Comparison of ENCODE assay signal across 17 mouse cellular contexts in genomic region chr9:119407884-119408283, GRCm38 (mm10). TPM values are rescaled to one million over a fixed set of nuclear protein-coding genes. Genes with fewer than 3 reads are reported as not detected.
DNase-seq lines count a peak whose midpoint lies in the region; ATAC-seq and TF ChIP-seq lines count a peak whose summit lies in the region.
"Had no signal": no experiment of that assay in that cellular context is flagged by ENCODE, and none has a peak within 500 bp of the region (broad histone marks: within the 10 kb centered on the region; RNA-seq: fewer than 3 reads in every experiment).

No protein-coding gene starts in this region.

- no peak for TF ChIP-seq EP300 in lung, postnatal 0 days (IDR thresholded peaks at IDR 0.05)

- H3K36me3 ChIP-seq in lung, postnatal 0 days (ENCODE audit: insufficient read depth, low read length) = no peaks in the 10 kb centered on the region

- H3K27me3 ChIP-seq in lung, postnatal 0 days (replicated peaks; ENCODE audit: insufficient read depth, low read length) = no peaks in the 10 kb centered on the region
- H3K27me3 ChIP-seq: midbrain, embryonic 12.5 days had no signal

- no peak overlapping the region for H3K9ac ChIP-seq in lung, postnatal 0 days (replicated peaks; ENCODE audit: low read depth)
- H3K9ac ChIP-seq: midbrain, embryonic 12.5 days had no signal

- 71% methylated on average over 15 of the region's 15 CpGs for WGBS in lung, postnatal 0 days

- 0 out of 2 replicates have a peak, but pooled peaks have one; percentile 22 for ATAC-seq in cerebellum, adult (ENCODE audit: insufficient number of reproducible peaks, low FRiP score, low TSS enrichment)
- 0 out of 2 replicates have a peak, but pooled peaks have one; percentile 18 for ATAC-seq in lung, postnatal 0 days
- ATAC-seq: forebrain, embryonic 14.5 days; inflammation-experienced regulatory T-cells, adult 6 months had no signal

- no peaks in the 10 kb centered on the region for H3K9me3 ChIP-seq in lung, postnatal 0 days (ENCODE audit: low read length)

- no peak for TF ChIP-seq CTCF in lung, postnatal 0 days (IDR thresholded peaks at IDR 0.05)

- no peak for DNase-seq in cerebellum, postnatal 4 days (ENCODE audit: low spot score in 2 of 2)
- DNase-seq in lung, postnatal 0 days (ENCODE audit: low spot score) = peak; percentile 27
- no peak for DNase-seq in lung, postnatal 10 days
- DNase-seq in kidney, adult 11 months = peak; percentile 79
- peak; percentile 64 to 81 for DNase-seq in kidney, postnatal 4 days
- no peak for DNase-seq in layer of hippocampus, postnatal 25 days (ENCODE audit: extremely low spot score in 1 of 2, low spot score in 1 of 2)
- no peak for DNase-seq in MN1 (ENCODE audit: low spot score)
- DNase-seq: B cell, adult 2 months; cerebellum, adult 2 months; layer of hippocampus, postnatal 36 days had no signal

- no peak overlapping the region for H3K4me2 ChIP-seq in lung, postnatal 0 days (replicated peaks; ENCODE audit: low read depth, low read length)
- H3K4me2 ChIP-seq: midbrain, embryonic 12.5 days had no signal

- no peak overlapping the region for H3K4me3 ChIP-seq in lung, postnatal 0 days (ENCODE audit: low read depth, low read length)
- H3K4me3 ChIP-seq: midbrain, embryonic 12.5 days had no signal

- H3K4me1 ChIP-seq in lung, postnatal 0 days (ENCODE audit: insufficient read depth, low read depth, low read length) = peaks cover 5% of the 10 kb centered on the region; the same call in 1 of the 2 replicates

- H3K27ac ChIP-seq in lung, postnatal 0 days (ENCODE audit: low read length) = no peak overlapping the region
- H3K27ac ChIP-seq: midbrain, embryonic 12.5 days had no signal

RNA-seq across cellular contexts. Expression of gene Acvr2b, which starts 6.0 kb away (rescaled TPM):
- polyA plus RNA-seq in lung, postnatal 0 days (2015; fragmentation: Nextera tagmentation; extraction: Ambion mirVana) = 15.6 TPM in 2 replicates
- 10 to 100 TPM; 10.5 to 12.2 TPM for total RNA-seq in layer of hippocampus, postnatal 25 days (2021)
- total RNA-seq: neutrophil, adult 5-6 weeks had no signal
- polyA plus RNA-seq: inflammation-experienced regulatory T-cells, adult 6 months had no signal

RNA-seq across cellular contexts. Expression of gene Exog, which starts 36.9 kb away (rescaled TPM):
- polyA plus RNA-seq in lung, postnatal 0 days (2015; fragmentation: Nextera tagmentation; extraction: Ambion mirVana) = 6.9 and 7.4 TPM in 2 replicates
- total RNA-seq in layer of hippocampus, postnatal 25 days (2021) = 10 to 100 TPM; 18.9 to 21.0 TPM

RNA-seq across cellular contexts. Expression of gene Slc22a14, which starts 42.5 kb away (rescaled TPM):
- polyA plus RNA-seq in lung, postnatal 0 days (2015; fragmentation: Nextera tagmentation; extraction: Ambion mirVana) = 0.17 TPM in 1 of 2 replicates, not detected in the other
- not detected for total RNA-seq in layer of hippocampus, postnatal 25 days (2021)
- total RNA-seq: heart, adult 18-20 months; layer of hippocampus, postnatal 36 days; neutrophil, adult 5-6 weeks had no signal
- polyA plus RNA-seq: cerebellum, adult 2 months; forebrain, embryonic 14.5 days; inflammation-experienced regulatory T-cells, adult 6 months; liver, embryonic 16.5 days; midbrain, embryonic 12.5 days had no signal

RNA-seq across cellular contexts. Expression of gene Xylb, which starts 50.7 kb away (rescaled TPM):
- 2.0 and 2.2 TPM in 2 replicates for polyA plus RNA-seq in lung, postnatal 0 days (2015; fragmentation: Nextera tagmentation; extraction: Ambion mirVana)
- total RNA-seq in layer of hippocampus, postnatal 25 days (2021) = 1 to 10 TPM; 3.3 to 5.0 TPM

Comparison
In these comparisons a context has a peak if more than half of its experiments do, and no peak if none do; other contexts are left out.
1. DNase-seq: peak in lung, postnatal 0 days (single experiment), kidney, adult 11 months (single experiment) and kidney, postnatal 4 days (2 of 2); none in cerebellum, postnatal 4 days (0 of 2), lung, postnatal 10 days (single experiment), layer of hippocampus, postnatal 25 days (0 of 2) and MN1 (single experiment).